Mouse (Mus musculus) intestine, embryonic 16.5 days (tissue): ENCODE results near the gene Lhfp. TPM values are rescaled to one million over a fixed set of nuclear protein-coding genes. Genes with fewer than 3 reads are reported as not detected.

Source experiments
- ATAC-seq: fragments of 200-750 bp; cut with Nextera tagmentation; 2 replicates; pipeline ENCODE4 v1.8.0; 2017; ENCODE audit warnings: moderate TSS enrichment, moderate library complexity
- H3K27ac ChIP-seq: fragments of 300-500 bp; sonication (generic); 2 replicates; pipeline ENCODE4 v1.5.1; 2014; ENCODE audit warnings: mild to moderate bottlenecking, low read length
- H3K27me3 ChIP-seq: fragments of 300-500 bp; sonication (generic); replicated peaks from 2 replicates; pipeline ENCODE4 v1.6.1; 2014; ENCODE audit warnings: low read length, control low read depth, mixed read lengths; ENCODE audit not compliant: control insufficient read depth, insufficient read depth
- H3K36me3 ChIP-seq: fragments of 300-500 bp; sonication (generic); 2 replicates; pipeline ENCODE4 v1.6.1; 2014; ENCODE audit warnings: low read length, control low read depth; ENCODE audit not compliant: control insufficient read depth, insufficient read depth
- H3K4me1 ChIP-seq: fragments of 300-500 bp; sonication (generic); 2 replicates; pipeline ENCODE4 v1.6.1; 2014; ENCODE audit warnings: low read length, control low read depth, mixed read lengths; ENCODE audit not compliant: control insufficient read depth, insufficient read depth
- H3K4me2 ChIP-seq: fragments of 300-500 bp; sonication (generic); 2 replicates; pipeline ENCODE4 v1.6.1; 2014; ENCODE audit warnings: low read depth, low read length, control low read depth
- H3K4me3 ChIP-seq: fragments of 300-500 bp; sonication (generic); 2 replicates; pipeline ENCODE4 v1.5.1; 2014; ENCODE audit warnings: mild to moderate bottlenecking, low read length
- H3K9ac ChIP-seq: fragments of 300-500 bp; sonication (generic); 2 replicates; pipeline ENCODE4 v1.6.1; 2014; ENCODE audit warnings: low read depth, low read length
- H3K9me3 ChIP-seq: fragments of 300-500 bp; sonication (generic); 2 replicates; pipeline ENCODE4 v1.6.1; 2016; ENCODE audit warnings: low read length, control low read depth; ENCODE audit not compliant: control insufficient read depth
- WGBS: fragments of 180-500 bp; shearing (Covaris S2); extraction: QIAGEN DNeasy Blood & Tissue Kit; methylation state at CpG from one replicate; pipeline ENCODE4 v1.1.7; 2014; 5-methylcytosine and 5-hydroxymethylcytosine counted together
- polyA plus RNA-seq: library from polyadenylated mRNA; unstranded; fragments of >200 nt; fragmentation: Nextera tagmentation; extraction: Ambion mirVana; gene quantifications from 2 replicates; pipeline ENCODE4 v1.2.1, GENCODE M21; 2015

Gene Lhfp
- polyA plus RNA-seq, 1 experiment from 2014 or later, result 39.6 TPM

DNA sequence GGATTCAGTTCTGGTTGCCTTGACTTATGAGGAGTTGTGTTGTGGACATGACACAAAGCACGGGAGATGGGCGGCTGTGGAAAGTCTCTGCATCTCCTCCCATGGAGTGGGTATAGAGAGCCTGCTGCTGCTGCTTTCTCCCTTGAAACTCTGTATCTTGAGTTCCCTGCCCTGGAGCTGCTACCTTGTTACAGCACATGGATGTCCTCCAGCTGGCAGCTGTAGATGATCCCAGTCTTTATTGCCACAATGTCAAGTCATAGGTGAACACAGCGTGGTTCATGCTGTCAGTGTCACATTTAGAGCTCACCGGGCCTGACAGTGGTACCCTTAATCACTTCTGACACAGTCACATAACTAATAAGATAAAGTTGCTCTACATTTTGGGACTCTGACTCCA is 251.7 kb downstream of the Lhfp start:
- Histone ChIP-seq H3K9me3 (no peaks in the 10 kb centered on the region), H3K27me3 (no peaks in the 10 kb centered on the region), H3K36me3 (no peaks in the 10 kb centered on the region), H3K27ac (no peak overlapping the region), H3K4me1 (peaks cover 3% of the 10 kb centered on the region; the same call in 1 of the 2 replicates), H3K4me2 (no peak overlapping the region), H3K9ac (no peak overlapping the region), H3K4me3 (no peak overlapping the region)
- 79% methylated on average over 4 of the region's 4 CpGs for WGBS
- no peak for ATAC-seq

DNA sequence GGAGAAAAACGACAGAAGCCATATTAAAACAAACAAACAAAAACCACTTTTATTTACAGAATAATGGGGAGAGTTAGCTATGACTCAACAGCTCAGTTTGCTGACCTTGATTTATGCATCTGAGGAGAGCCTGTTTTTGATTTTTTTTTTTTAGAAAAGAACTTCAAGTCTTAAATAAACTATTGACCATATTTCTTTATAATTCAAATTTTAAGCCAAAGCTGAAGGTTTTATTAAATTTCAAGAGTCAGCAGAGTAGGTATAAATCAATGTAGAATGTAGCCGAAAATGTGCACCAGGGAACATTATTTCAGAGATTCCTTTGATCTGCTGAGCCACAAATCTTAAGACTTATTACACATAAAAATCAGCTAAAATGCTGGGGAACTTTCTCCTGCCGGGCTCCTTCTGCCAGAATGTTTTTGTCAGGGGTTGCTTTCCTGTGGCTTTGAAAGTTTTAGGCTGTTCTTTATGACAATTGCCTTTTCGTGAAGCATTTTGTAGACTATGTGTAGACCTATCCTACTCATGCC is 252.6 kb downstream of the Lhfp start:
- ATAC-seq, result no peak

DNA sequence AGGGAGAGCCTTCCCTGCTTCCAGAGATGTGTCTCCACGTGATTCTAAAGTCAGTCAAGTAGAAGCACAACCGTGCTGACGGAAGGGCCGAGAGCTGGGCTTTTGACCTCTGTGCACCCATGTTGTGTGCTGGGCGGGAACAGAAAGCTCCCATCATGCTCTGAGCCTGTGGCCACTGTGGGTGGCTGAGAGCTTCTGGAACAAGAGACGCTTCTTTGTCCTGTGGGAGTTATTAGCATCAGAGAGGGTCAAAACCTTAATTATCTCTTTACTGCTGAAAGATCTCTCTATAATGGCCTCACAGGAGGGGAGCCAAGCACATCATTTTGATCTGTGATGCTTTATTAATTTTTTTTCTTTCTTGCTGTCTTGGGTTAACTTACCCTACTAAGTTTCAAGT is 253.5 kb downstream of the Lhfp start:
- no peak for ATAC-seq
- WGBS, result 73% methylated on average over 6 of the region's 6 CpGs
- H3K27ac ChIP-seq, result no peak overlapping the region

More for the DNA sequence above, 252.6 kb downstream of the Lhfp start:
- Histone ChIP-seq H3K9ac (no peak overlapping the region), H3K9me3 (no peaks in the 10 kb centered on the region), H3K27me3 (no peaks in the 10 kb centered on the region), H3K4me3 (no peak overlapping the region), H3K4me2 (no peak overlapping the region), H3K4me1 (peaks cover 3% of the 10 kb centered on the region; the same call in 1 of the 2 replicates), H3K27ac (no peak overlapping the region), H3K36me3 (no peaks in the 10 kb centered on the region)
- 51% methylated on average over 4 of the region's 4 CpGs for WGBS

DNA sequence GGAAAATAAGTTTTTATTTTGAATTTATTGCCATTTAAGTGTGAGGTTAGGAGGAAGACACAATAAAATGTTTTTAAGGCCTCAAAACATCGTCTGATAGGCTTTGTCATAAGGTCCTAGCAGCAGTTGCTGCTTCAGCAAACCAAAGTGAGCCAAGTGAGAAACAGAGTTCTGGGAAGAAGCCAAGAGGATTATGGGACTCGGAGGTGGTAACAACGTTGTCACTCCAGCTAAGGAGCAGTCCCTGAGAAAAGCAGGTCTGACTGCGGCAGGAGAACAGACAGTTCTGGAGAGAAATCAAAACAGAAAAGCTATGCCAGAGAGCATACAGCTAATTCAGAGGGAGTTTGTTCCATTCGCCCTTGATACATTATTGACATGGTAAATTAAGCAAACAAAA is 260.5 kb downstream of the Lhfp start:
- WGBS, result 60% methylated on average over 5 of the region's 5 CpGs
- H3K27ac ChIP-seq, result no peak overlapping the region
- H3K9me3 ChIP-seq, result no peaks in the 10 kb centered on the region
- H3K9ac ChIP-seq, result no peak overlapping the region
- no peaks in the 10 kb centered on the region for H3K36me3 ChIP-seq
- H3K4me1 ChIP-seq, result no peaks in the 10 kb centered on the region
- no peak overlapping the region for H3K4me2 ChIP-seq
- no peak for ATAC-seq
- H3K27me3 ChIP-seq, result no peaks in the 10 kb centered on the region
- H3K4me3 ChIP-seq, result no peak overlapping the region

More for the DNA sequence above, 253.5 kb downstream of the Lhfp start:
- no peak overlapping the region for H3K4me3 ChIP-seq
- no peaks in the 10 kb centered on the region for H3K27me3 ChIP-seq
- H3K9me3 ChIP-seq, result no peaks in the 10 kb centered on the region
- no peaks in the 10 kb centered on the region for H3K36me3 ChIP-seq
- no peak overlapping the region for H3K4me2 ChIP-seq
- peaks cover 2% of the 10 kb centered on the region; the same call in 1 of the 2 replicates for H3K4me1 ChIP-seq
- no peak overlapping the region for H3K9ac ChIP-seq

DNA sequence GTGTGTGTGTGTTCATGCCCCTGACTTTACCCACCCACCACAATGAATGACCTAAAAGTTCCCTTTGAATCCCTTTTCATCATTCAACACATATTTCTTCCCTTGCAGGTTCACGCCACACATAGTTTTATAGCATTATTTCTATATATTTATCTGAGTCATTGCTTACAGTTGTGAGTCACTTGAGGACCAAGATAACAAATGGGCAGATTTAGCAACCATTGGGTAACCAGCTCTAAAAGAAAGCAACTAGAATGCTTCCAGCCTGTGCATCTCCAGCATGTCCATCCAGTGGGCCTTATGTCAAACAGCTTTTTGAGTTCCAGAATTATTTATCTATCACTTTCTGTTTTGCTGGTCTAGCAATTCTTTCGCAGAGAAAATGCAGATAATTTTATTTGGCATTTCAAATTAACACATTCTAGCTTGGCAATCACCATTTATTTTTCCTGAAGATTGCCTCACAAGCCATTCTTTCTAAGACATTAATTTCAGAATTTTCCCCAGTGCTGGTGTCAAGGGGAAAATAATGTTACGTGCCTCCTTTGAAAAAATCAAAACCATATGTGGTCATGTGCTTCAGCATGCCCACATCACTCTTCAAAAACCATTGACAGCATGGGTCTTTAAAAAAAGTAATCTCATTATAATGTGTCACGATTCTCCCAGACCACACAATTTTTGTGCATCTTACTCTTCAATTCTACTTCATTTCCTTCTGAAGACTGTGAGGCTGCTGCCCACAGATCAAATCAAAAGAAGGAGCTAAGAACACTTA is 263.0 kb downstream of the Lhfp start:
- ATAC-seq, result no peak
- Histone ChIP-seq H3K27me3 (no peaks in the 10 kb centered on the region), H3K4me3 (no peak overlapping the region), H3K4me1 (no peaks in the 10 kb centered on the region), H3K4me2 (no peak overlapping the region), H3K9me3 (no peaks in the 10 kb centered on the region), H3K27ac (no peak overlapping the region), H3K9ac (no peak overlapping the region), H3K36me3 (no peaks in the 10 kb centered on the region)
- WGBS, result 83% methylated on average over 4 of the region's 4 CpGs

DNA sequence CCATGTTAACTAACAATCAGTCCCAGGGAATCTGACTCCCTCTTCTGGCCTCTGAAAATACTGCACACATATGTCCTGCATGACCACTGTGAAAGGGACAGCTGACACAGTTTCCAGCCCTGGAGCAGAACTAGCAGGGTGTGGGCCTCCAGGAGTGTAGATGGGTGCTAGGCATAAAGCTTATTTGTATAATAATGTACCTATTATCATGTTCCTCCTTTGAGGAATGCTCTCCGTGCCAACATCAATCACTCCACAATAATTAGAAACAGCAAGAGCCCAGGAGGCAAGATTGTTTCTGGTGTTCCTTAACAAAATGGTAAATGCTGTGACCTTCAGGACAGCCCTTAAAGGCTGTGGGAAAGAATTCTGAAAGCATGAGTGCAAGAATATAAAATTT is 264.5 kb downstream of the Lhfp start:
- no peak overlapping the region for H3K27ac ChIP-seq
- H3K4me1 ChIP-seq, result no peaks in the 10 kb centered on the region
- H3K36me3 ChIP-seq, result no peaks in the 10 kb centered on the region
- ATAC-seq, result no peak
- H3K27me3 ChIP-seq, result no peaks in the 10 kb centered on the region
- no peak overlapping the region for H3K9ac ChIP-seq
- no peak overlapping the region for H3K4me3 ChIP-seq
- WGBS, result 94% methylated on average over 1 of the region's 1 CpGs
- H3K4me2 ChIP-seq, result no peak overlapping the region
- H3K9me3 ChIP-seq, result no peaks in the 10 kb centered on the region

DNA sequence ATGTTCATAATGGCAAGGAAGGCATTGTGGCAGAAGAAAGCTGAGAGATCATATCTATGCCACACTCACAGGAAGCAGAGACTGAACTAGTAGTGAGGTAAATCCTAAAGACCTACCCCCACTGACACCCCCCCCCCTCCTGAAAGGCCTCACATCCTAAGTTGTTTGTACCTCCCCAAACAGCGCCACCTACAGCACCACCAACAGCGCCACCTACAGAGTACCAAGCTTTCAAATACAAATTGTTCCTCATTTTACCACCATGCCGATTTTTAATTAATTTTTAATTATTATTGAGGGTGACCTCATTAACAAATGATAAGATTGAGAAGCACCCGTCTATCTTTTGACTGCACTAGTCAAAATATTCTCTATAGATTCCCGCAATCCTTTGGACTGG is 267.3 kb downstream of the Lhfp start:
- Histone ChIP-seq H3K4me1 (no peaks in the 10 kb centered on the region), H3K9me3 (no peaks in the 10 kb centered on the region), H3K27me3 (no peaks in the 10 kb centered on the region), H3K4me2 (no peak overlapping the region), H3K36me3 (no peaks in the 10 kb centered on the region), H3K4me3 (no peak overlapping the region), H3K27ac (no peak overlapping the region), H3K9ac (no peak overlapping the region)
- WGBS, result 58% methylated on average over 5 of the region's 5 CpGs
- ATAC-seq, result no peak

DNA sequence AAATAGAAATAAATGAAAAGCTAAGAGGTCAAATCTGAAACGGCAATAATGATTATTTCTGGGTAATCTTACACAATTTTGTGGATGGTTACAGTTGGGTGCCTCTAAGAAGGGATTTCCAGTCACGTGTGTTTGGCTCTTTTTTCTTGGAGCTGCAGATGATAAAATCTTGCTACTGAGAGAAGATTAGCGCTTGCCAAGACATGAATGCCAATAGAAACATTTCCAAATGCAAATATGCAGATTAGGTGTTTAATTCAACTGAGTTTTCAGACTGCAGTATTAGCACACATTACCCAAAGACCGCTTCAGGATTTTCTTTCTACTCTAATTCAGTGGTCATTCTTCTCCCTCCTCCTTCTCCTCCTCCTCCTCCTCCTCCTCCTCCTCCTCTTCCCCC is 268.8 kb downstream of the Lhfp start:
- no peaks in the 10 kb centered on the region for H3K9me3 ChIP-seq
- WGBS, result 72% methylated on average over 4 of the region's 4 CpGs
- no peaks in the 10 kb centered on the region for H3K4me1 ChIP-seq
- H3K27ac ChIP-seq, result no peak overlapping the region
- H3K4me2 ChIP-seq, result no peak overlapping the region
- H3K36me3 ChIP-seq, result no peaks in the 10 kb centered on the region
- no peak overlapping the region for H3K4me3 ChIP-seq
- no peak for ATAC-seq
- H3K9ac ChIP-seq, result no peak overlapping the region
- no peaks in the 10 kb centered on the region for H3K27me3 ChIP-seq

DNA sequence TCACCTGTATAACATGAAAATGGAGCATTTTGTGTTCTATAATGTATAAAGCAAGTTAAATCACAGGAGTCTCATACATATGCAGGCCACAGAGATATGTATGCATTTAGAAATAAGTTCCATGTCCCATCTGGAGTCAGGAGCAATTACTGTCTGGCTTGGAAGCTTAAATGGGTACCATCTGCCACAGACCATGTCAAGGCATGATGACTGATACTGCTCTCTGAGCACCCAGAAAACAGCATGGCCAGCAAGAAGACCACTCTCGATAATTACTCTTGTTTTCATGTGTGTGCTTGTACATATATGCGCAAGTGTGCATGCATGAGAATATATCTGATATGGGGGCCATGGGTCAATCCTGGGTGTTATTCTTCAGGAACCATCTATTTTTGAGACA is 269.3 kb downstream of the Lhfp start:
- 93% methylated on average over 2 of the region's 2 CpGs for WGBS

More for the DNA sequence above, 269.3 kb downstream of the Lhfp start:
- no peak overlapping the region for H3K4me2 ChIP-seq
- no peak overlapping the region for H3K4me3 ChIP-seq
- no peaks in the 10 kb centered on the region for H3K4me1 ChIP-seq
- no peak overlapping the region for H3K27ac ChIP-seq
- H3K27me3 ChIP-seq, result no peaks in the 10 kb centered on the region
- no peaks in the 10 kb centered on the region for H3K36me3 ChIP-seq
- H3K9me3 ChIP-seq, result no peaks in the 10 kb centered on the region
- ATAC-seq, result no peak
- H3K9ac ChIP-seq, result no peak overlapping the region
